Mouse (Mus musculus): ENCODE measurements at regions not wholly inside any gene's neighbourhood (a gene's known extent, or its start where the extent isn't known, plus 50 kb on each side); places are given as distances from the start of the nearest gene placed in this dataset.

DNA sequence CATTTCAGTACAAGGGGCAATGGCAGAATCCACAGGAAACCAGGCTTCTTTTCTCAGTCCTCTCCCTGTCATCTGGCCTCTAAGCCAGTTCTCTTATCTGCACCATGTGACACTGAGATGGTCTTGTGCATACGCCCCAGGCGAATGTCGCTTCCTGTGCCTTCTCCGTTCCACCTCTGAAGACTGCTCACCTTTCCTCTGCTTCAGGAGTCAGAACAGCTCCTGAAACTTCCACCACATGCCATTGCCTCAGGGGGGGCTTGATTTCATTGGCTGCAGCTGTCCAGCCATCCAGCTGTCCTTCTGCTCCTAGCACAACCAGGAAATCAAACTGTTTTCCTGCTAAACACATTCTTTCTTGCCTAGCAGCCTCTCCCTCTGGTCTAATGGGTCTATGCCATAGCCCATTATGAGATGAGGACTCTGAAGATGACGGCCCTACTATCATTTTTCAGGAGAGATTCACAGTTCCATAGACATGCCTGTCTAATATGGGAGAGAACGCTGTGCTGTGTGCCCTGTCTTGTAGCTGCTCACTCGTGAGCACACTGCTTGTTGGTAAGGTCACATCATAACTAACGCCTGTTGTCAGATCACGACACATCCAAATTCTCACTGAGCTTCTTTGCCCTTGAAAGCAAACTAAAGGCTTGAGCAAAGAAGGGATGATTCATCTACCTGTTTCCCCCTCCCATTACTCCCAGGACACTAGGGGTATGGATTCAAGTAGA lies 129.9 kb upstream of the Fmo9 start:
- DNase-seq (ENCODE audit: low read depth): no peak

DNA sequence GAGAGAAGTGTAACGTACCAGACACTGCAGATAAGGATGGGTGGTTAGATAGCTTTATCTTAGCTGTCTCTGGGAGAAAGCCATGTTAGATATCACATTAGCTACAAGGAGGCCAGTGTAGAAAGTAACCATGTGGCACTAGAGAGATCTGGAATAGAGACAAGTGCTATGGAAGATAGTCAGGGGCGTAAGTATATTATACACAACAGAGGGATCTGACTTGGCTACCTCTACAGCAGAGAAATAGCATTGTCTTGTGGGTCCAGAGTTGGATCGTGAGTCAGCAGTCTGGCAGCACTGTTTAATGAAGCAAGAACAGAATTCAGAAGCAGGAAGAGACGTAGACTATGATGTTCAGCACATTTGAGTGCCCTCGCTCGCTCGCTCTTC lies 130.4 kb upstream of the Fmo9 start:
- DNase-seq (ENCODE audit: low read depth): no peak

DNA sequence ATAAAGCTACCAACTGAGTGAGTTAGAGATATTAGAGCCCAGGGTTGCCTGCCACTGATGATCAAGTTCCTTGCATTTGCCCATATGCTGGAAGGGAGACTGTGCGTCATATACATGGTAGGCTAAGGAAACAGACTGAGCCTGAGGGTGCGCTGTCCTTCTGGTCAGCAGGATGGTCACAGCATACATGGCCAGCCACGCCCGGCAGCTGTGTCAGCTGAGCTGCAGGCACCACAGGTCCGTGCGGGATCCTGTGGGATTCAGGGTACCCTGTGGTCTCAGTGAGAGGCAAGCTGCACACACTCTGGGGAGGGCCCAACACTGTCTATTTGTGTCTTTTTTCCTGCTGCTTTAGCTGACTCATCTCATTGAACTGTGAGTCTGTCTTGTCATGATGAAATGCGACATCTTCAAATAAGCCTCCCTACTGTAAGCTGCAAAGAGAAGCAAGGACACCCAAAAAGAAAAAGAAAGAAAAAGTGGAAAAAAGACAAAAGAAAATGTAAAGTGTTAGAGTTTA lies 131.3 kb upstream of the Fmo9 start:
- no peak for DNase-seq (ENCODE audit: low read depth)

DNA sequence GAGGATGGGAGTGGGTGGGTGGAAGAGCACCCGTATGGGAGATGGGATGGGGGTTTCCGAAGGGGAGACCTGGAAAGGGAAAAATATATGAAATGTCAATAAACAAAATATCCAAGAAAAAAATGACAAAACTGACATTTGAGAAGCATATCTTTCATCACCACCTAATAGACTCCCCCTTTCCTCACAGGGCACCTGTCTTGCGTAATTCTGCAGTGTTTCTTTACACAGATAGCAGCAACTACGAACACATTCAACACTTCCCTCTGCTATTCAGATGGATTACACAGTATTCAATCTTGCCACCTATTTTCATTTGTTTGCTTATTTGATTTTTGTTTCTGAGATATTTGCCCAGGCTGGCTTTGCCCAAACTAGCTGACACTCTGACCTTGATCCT lies 136.3 kb upstream of the Fmo9 start:
- DNase-seq (ENCODE audit: low read depth): no peak

GRCm38 (mm10) chr1:166818682-166819081 lies 137.0 kb upstream of the Fmo9 start:
- no peak for DNase-seq (ENCODE audit: low read depth)

DNA sequence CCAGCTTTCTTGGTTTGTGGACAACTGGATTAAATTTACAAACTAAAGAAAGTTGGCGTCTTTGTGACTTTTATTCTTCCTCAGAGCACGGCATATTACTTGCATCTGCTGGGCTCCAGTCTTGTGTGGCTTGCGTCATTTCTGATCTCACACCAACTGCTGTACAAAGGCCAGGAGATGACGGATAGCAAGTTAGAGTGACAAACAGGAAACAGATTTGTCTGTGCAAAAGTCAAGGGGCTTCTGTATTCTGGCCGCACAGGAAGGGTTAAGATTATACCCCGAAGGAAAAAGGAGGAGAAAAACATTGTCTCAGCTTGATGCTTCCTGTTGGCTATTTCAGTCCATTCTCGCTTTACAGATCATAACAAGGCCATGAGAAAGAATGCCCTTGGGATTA lies 137.8 kb upstream of the Fmo9 start:
- no peak for DNase-seq (ENCODE audit: low read depth)

- DNase-seq (ENCODE audit: low read depth): no peak
Measured at GRCm38 (mm10) chr1:166820050-166820449, 138.4 kb upstream of the Fmo9 start.

DNA sequence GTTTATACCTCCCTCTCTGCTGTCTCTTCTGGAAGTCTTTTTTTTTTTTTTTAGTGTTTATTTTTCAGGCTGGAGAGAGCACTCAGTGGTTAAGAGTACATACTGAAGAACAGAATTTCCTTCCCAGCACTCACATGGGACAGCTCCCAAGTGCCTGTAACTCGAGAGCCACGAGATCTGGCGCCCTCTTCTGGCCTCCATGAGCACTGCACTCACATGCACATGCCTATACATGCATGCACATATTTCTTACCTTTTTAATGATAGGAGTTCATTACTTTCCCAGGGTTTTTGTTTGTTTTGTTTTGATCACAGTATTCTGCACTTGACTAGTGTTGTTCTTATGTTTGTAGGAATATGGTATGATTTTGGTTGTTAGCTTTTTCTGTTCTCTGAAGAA lies 139.5 kb upstream of the Fmo9 start:
- DNase-seq (ENCODE audit: low read depth): peak; percentile 36

- no peak for DNase-seq (ENCODE audit: low read depth)
Measured at GRCm38 (mm10) chr1:166837299-166837698, 155.7 kb upstream of the Fmo9 start.

- no peak for DNase-seq (ENCODE audit: low read depth)
Measured at GRCm38 (mm10) chr1:166839833-166840232, 158.2 kb upstream of the Fmo9 start.

DNA sequence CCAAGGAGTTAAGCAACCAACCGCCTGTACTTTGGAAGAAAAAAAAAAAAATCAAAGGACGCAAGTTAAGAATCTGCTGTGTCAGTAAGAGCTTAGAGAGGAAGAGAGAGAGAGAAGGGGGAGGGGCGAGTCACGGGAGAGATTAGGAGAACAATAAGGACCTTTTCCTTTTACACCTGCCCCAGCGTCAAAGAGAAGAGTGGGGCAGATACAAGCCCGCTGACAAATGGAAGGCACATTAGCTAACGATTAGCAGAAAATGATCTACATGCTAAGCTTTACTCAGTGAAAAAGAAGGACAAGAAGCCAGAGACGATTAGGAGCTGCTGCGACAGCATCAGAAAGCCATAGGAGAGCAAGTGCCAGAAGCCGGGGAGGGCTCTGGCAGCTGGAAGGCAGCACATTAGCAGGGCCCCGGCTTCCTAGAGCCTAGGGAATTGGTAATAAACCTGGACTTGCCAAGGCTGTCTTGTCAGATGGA lies 157.8 kb upstream of the Fam78b start:
- no peak for DNase-seq (ENCODE audit: low read depth)

- no peak for DNase-seq (ENCODE audit: low read depth)
Measured at GRCm38 (mm10) chr1:166846566-166846965, 154.7 kb upstream of the Fam78b start.

DNA sequence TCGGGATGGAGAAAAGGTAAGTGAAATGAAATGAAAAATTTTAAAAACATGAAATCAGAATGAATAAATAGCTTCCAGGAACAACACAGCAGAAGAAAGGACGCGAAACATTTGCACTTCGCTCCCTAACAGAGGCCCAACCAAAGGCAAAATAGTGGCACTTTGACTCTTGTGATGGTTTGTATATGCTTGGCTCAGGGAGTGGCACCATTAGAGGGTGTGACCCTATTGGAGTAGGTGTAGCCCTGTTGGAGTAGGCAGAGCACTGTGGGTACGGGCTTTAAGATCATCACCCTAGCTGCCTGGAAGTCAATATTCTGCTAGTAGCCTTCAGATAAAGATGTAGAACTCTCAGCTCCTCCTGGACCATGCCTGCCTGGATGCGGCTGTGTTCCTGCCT lies 154.0 kb upstream of the Fam78b start:
- DNase-seq (ENCODE audit: low read depth): no peak

- peak; percentile 69 for DNase-seq (ENCODE audit: low read depth)
Measured at GRCm38 (mm10) chr1:166848015-166848535, 153.1 kb upstream of the Fam78b start.

DNA sequence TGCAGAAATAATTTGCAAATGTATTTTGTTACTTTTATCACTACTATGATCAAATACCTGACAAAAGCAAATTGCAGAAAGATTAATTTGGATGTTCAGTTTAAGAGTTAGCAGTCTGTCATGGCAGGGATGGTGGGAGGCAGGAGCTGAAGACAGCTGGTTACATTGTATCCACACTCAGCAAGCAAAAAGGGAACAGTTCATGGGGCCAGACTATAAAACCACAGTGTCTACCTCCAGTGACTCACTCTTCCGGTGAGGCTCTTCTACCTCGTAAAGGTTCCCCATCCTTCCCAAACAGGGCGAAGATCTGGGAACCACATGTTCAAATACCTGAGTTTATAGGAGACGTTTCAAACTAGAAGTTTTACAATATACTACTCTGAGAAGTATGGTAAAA lies 145.2 kb upstream of the Fam78b start:
- no peak for DNase-seq (ENCODE audit: low read depth)

DNA sequence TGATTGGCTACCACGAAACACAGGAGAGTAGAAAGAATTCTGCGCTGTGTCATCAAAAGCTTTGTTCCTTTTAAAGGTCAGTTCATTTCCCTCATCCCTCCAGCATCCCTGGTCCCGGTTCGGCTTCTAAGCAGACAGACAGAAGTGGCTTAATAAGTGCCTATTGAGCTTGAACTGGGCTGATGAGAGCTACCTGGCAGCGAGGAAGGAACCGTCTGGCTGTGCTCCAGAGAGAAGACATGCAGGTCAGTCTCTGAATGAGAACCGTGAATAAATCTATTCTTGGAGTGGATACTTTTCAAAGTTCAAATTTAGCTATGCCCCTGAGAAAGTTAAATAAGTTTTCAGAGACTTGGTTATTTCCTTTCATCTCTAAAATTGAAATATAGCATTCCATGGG lies 135.0 kb upstream of the Fam78b start:
- no peak for DNase-seq (ENCODE audit: low read depth)

DNA sequence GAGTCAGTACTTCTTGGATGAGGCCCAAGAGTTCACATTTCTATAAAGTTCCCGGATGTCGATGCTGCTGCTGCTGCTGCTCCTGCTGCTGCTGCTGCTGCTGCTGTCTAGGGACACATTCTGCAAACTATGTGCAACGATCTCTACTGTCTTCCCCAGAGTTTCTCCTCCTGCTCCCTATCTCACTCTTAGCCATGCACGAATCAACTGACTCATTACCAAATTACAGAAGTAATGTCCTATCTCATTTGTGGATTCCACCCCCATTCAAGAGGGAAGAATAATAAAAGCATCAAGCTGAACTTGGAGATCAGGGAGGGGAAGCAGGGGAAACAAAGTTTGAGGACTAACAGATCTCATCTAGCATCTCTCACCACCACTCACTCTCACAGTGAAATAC lies 130.0 kb upstream of the Fam78b start:
- DNase-seq (ENCODE audit: low read depth): peak; percentile 28

DNA sequence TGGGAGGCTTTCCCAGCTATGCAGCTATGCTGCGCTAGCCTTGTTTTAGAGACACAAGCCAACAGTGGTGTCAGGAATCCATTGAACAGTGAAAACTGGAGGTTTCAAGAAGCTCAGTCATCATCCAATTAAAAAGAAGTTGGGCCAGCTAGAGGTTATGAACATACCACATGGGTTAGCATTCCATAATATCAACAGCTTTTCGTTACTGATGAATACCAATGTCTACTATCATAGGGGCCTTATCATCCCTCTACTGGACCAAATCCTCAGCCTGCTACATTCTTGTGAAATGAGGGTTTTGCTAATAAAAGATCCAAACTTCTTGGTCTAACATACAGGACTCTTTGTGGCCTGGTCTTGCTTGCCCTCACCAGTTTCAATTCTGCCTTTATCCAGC lies 124.8 kb upstream of the Fam78b start:
- DNase-seq (ENCODE audit: low read depth): peak; percentile 13

GRCm38 (mm10) chr1:166883215-166883614 lies 118.0 kb upstream of the Fam78b start:
- no peak for DNase-seq (ENCODE audit: low read depth)

- no peak for DNase-seq (ENCODE audit: low read depth)
Measured at GRCm38 (mm10) chr1:166895945-166896344, 105.3 kb upstream of the Fam78b start.

DNA sequence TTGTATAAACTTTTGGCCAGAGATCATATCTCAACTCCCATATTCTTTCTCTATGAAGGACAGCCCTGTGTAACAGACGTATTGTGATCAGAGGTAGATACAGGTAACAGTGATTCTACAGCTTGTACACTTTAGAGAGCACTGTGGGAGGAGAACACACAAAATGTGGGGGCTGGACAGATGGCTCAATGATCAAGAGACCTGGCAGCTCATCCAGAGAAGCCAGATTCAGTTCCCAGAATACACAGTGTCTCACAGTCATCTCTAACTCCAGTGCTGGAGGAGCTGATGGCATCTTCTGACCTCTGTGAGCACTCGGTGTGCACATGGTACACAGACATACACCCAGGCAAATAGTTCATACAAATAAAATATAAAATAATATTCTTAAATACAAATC lies 102.5 kb upstream of the Fam78b start:
- DNase-seq (ENCODE audit: low read depth): no peak

DNA sequence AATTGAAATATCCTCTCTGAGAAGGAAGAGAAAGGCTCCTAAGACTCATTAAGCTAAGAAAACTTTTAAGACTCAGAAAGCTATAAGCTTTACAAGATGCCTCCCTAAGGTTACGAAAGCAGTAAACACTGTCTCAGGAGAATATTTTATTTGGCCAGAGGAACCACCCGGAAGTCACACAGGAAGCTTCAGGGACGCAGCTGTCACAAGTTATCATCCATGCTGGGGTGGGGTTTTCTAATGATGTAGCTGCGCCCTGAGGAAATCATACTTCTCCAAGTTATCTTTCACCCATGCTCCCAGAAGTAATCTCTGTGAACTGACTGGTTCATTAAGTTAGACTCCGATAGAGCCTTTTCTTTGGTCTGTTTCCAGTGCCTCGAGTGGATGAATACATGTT lies 102.0 kb upstream of the Fam78b start:
- DNase-seq (ENCODE audit: low read depth): no peak

GRCm38 (mm10) chr1:166900028-166900427 lies 101.2 kb upstream of the Fam78b start:
- no peak for DNase-seq (ENCODE audit: low read depth)

All from NIH3T3 (cell line).